ENCODE assay signal across 1 mouse cellular context in genomic region chr10:81463531-81463930, GRCm38 (mm10).
TF ChIP-seq lines count a peak whose summit lies in the region.

No protein-coding gene starts in this region.

TF ChIP-seq in myocyte, 11 proteins besides CTCF, POLR2A, EP300 and RAD21 (continued from another document):
- no peak for TF ChIP-seq POLR2AphosphoS2 (IDR thresholded peaks at IDR 0.05; ENCODE audit: insufficient read length, low read depth)
